Mouse (Mus musculus) hindbrain, embryonic 15.5 days (tissue): ENCODE data around the gene Atraid. TPM values are rescaled to one million over a fixed set of nuclear protein-coding genes. Genes with fewer than 3 reads are reported as not detected.

Experiments used
- ATAC-seq: fragments of 200-750 bp; cut with Nextera tagmentation; 2 replicates; pipeline ENCODE4 v1.8.0; 2017; ENCODE audit warnings: low read depth, moderate number of reproducible peaks, moderate TSS enrichment; ENCODE audit not compliant: low FRiP score
- H3K27ac ChIP-seq: fragments of 300-500 bp; sonication (generic); replicated peaks from 2 replicates; pipeline ENCODE4 v1.5.1; 2015; ENCODE audit warnings: mild to moderate bottlenecking, inconsistent platforms
- H3K27me3 ChIP-seq: fragments of 300-500 bp; sonication (generic); 2 replicates; pipeline ENCODE4 v1.6.1; 2015; ENCODE audit warnings: control low read depth, inconsistent platforms
- H3K36me3 ChIP-seq: fragments of 300-500 bp; sonication (generic); 2 replicates; pipeline ENCODE4 v1.6.1; 2015; ENCODE audit warnings: control low read depth, inconsistent platforms
- H3K4me1 ChIP-seq: fragments of 300-500 bp; sonication (generic); replicated peaks from 2 replicates; pipeline ENCODE4 v1.6.1; 2015; ENCODE audit warnings: control low read depth, inconsistent platforms
- H3K4me2 ChIP-seq: fragments of 300-500 bp; sonication (generic); 2 replicates; pipeline ENCODE4 v1.6.1; 2015; ENCODE audit warnings: moderate library complexity, mild to moderate bottlenecking, inconsistent platforms
- H3K4me3 ChIP-seq: fragments of 300-500 bp; sonication (generic); 2 replicates; pipeline ENCODE4 v1.5.1; 2015; ENCODE audit warnings: mild to moderate bottlenecking, inconsistent platforms
- H3K9ac ChIP-seq: fragments of 300-500 bp; sonication (generic); 2 replicates; pipeline ENCODE4 v1.6.1; 2015; ENCODE audit warnings: inconsistent platforms
- H3K9me3 ChIP-seq: fragments of 300-500 bp; sonication (generic); 2 replicates; pipeline ENCODE4 v1.6.1; 2016; ENCODE audit warnings: control low read depth, inconsistent platforms
- WGBS: fragments of 180-500 bp; shearing (Covaris S2); methylation state at CpG from one replicate; pipeline ENCODE4 v1.1.7; 2015; 5-methylcytosine and 5-hydroxymethylcytosine counted together
- polyA plus RNA-seq: library from polyadenylated mRNA; unstranded; fragments of >200 nt; fragmentation: Nextera tagmentation; extraction: Ambion mirVana; gene quantifications from 2 replicates; pipeline ENCODE4 v1.2.1, GENCODE M21; 2015

Gene Atraid
- polyA plus RNA-seq, 1 experiment from 2014 or later, result 176 TPM

DNA sequence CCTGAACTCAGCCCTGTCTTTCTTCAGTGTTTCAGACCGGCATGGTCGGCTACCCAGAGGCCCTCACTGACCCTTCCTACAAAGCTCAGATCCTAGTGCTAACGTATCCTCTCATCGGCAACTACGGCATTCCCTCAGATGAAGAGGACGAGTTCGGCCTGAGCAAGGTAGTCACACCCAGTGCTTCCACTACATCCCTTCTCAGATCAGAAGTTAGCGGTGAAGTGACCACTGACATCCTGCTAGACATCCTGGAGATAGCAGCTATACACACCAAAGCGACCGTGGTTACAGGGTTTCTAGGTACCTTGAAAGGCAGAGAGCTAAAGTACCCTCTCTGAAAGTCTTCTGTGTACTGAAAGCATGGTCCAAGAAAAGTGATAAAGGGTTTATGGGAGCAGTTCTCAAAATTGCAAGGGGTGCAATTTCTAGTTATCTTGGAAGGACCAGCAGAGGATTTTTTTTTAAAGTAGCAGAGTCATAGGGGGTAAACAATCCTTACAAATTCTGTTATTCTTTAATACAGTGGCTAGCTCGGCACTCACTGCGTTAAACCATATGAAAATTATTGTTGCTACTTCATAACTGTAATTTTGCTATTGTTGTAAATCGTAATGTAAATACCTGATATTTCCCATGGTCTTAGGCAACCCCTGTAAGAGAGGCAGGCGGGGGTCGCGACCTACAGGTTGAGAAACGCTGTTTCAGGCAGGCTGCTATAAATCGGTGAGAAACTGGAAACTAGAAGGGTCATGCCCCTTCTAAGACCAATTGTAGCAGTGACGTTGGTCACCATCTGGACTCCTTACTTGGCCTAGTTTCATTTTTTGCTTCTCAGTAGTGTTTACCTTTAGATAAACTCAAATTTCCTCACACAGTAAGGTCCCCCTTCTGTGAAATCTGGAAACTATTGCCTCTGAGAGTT lies 7.4 kb downstream of the Atraid start:
- H3K27ac ChIP-seq, result peak overlapping the region; percentile 71
- peaks cover 21% of the 10 kb centered on the region for H3K4me1 ChIP-seq
- no peak for ATAC-seq
- no peaks in the 10 kb centered on the region for H3K27me3 ChIP-seq
- H3K36me3 ChIP-seq, result peaks cover 14% of the 10 kb centered on the region
- H3K4me2 ChIP-seq, result peak overlapping the region; percentile 94
- peak overlapping the region; percentile 73 for H3K9ac ChIP-seq
- peak overlapping the region; percentile 67 for H3K4me3 ChIP-seq
- 23% methylated on average over 19 of the region's 19 CpGs for WGBS
- no peaks in the 10 kb centered on the region for H3K9me3 ChIP-seq

GRCm38 (mm10) chr5:31069810-31070209 lies 21.7 kb downstream of the Atraid start:
- Histone ChIP-seq H3K9ac (no peak overlapping the region), H3K36me3 (peaks cover 71% of the 10 kb centered on the region), H3K4me1 (no peaks in the 10 kb centered on the region)

DNA sequence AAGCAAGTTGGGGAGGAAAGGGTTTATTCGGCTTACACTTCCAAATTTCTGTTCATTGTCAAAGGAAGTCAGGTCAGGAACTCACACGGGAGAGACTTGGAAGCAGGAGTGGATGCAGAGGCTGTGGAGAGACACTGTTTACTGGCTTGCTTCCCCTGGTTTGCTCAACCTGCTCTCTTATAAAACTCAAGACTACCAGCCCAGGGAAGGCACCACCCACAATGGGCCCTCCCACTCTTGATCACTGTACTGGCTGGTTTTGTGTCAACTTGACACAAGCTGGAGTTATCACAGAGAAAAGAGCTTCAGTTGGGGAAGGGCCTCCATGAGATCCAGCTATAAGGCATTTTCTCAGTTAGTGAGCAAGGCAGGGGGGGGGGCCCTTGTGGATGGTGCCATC lies 22.9 kb downstream of the Atraid start:
- H3K4me1 ChIP-seq, result no peaks in the 10 kb centered on the region
- H3K9me3 ChIP-seq, result no peaks in the 10 kb centered on the region
- no peaks in the 10 kb centered on the region for H3K27me3 ChIP-seq
- no peak overlapping the region for H3K27ac ChIP-seq
- no peak overlapping the region for H3K9ac ChIP-seq
- no peak overlapping the region for H3K4me3 ChIP-seq
- H3K4me2 ChIP-seq, result no peak overlapping the region
- 89% methylated on average over 2 of the region's 2 CpGs for WGBS
- ATAC-seq, result no peak
- peaks cover 82% of the 10 kb centered on the region for H3K36me3 ChIP-seq

More at GRCm38 (mm10) chr5:31069810-31070209, 21.7 kb downstream of the Atraid start:
- Histone ChIP-seq H3K27ac (no peak overlapping the region), H3K4me3 (no peak overlapping the region), H3K27me3 (no peaks in the 10 kb centered on the region), H3K4me2 (no peak overlapping the region), H3K9me3 (no peaks in the 10 kb centered on the region)
- 98% methylated on average over 3 of the region's 3 CpGs for WGBS
- ATAC-seq, result no peak

GRCm38 (mm10) chr5:31071821-31072220 lies 23.7 kb downstream of the Atraid start:
- Histone ChIP-seq H3K27ac (no peak overlapping the region), H3K4me1 (no peaks in the 10 kb centered on the region), H3K36me3 (peaks cover 83% of the 10 kb centered on the region), H3K4me3 (no peak overlapping the region), H3K9me3 (no peaks in the 10 kb centered on the region), H3K9ac (no peak overlapping the region), H3K27me3 (no peaks in the 10 kb centered on the region), H3K4me2 (no peak overlapping the region)
- no peak for ATAC-seq
- WGBS, result 95% methylated on average over 11 of the region's 11 CpGs

- H3K9me3 ChIP-seq, result no peaks in the 10 kb centered on the region
- no peak overlapping the region for H3K4me2 ChIP-seq
- no peaks in the 10 kb centered on the region for H3K27me3 ChIP-seq
- 95% methylated on average over 12 of the region's 12 CpGs for WGBS
- ATAC-seq, result no peak
- no peak overlapping the region for H3K9ac ChIP-seq
- H3K27ac ChIP-seq, result no peak overlapping the region
- peaks cover 81% of the 10 kb centered on the region for H3K36me3 ChIP-seq
- no peaks in the 10 kb centered on the region for H3K4me1 ChIP-seq
- no peak overlapping the region for H3K4me3 ChIP-seq
Measured at GRCm38 (mm10) chr5:31073176-31073575, 25.1 kb downstream of the Atraid start.

DNA sequence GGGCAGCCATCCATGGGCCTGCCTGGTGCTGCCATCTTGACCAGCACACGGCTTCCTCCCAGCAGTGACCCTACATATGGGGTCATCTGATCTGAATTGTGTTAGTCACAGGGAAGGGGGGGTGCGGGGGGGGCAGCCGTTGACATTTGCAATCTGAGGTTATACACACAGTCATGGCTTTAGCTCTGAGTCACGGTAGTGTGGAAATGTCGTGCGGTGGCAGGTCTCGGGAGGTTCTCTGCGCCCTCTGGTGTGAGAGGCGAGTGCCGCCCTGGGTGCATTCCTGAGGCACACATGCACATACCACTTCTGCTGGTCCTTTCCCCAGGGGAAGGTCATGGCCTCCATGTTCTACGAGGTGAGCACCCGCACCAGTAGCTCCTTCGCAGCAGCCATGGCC lies 28.2 kb downstream of the Atraid start:
- 89% methylated on average over 13 of the region's 13 CpGs for WGBS
- no peak overlapping the region for H3K27ac ChIP-seq

GRCm38 (mm10) chr5:31080059-31080794 lies 32.1 kb downstream of the Atraid start:
- Histone ChIP-seq H3K4me2 (no peak overlapping the region), H3K36me3 (peaks cover 30% of the 10 kb centered on the region), H3K27me3 (no peaks in the 10 kb centered on the region), H3K4me3 (no peak overlapping the region), H3K27ac (no peak overlapping the region), H3K9ac (no peak overlapping the region), H3K4me1 (peaks cover 13% of the 10 kb centered on the region; the same call in 1 of the 2 replicates), H3K9me3 (no peaks in the 10 kb centered on the region)
- no peak for ATAC-seq
- WGBS, result 79% methylated on average over 13 of the region's 13 CpGs

More for the DNA sequence above, 28.2 kb downstream of the Atraid start:
- Histone ChIP-seq H3K9me3 (no peaks in the 10 kb centered on the region), H3K4me2 (no peak overlapping the region), H3K27me3 (no peaks in the 10 kb centered on the region), H3K36me3 (peaks cover 60% of the 10 kb centered on the region), H3K4me3 (no peak overlapping the region), H3K4me1 (no peaks in the 10 kb centered on the region), H3K9ac (no peak overlapping the region)
- no peak for ATAC-seq

- Histone ChIP-seq H3K4me2 (no peak overlapping the region), H3K9me3 (no peaks in the 10 kb centered on the region), H3K4me1 (peaks cover 13% of the 10 kb centered on the region; the same call in 1 of the 2 replicates), H3K4me3 (no peak overlapping the region), H3K36me3 (peaks cover 26% of the 10 kb centered on the region), H3K27ac (no peak overlapping the region), H3K9ac (no peak overlapping the region), H3K27me3 (no peaks in the 10 kb centered on the region)
- no peak for ATAC-seq
- 68% methylated on average over 3 of the region's 3 CpGs for WGBS
Measured at GRCm38 (mm10) chr5:31080795-31081164, 32.7 kb downstream of the Atraid start.

DNA sequence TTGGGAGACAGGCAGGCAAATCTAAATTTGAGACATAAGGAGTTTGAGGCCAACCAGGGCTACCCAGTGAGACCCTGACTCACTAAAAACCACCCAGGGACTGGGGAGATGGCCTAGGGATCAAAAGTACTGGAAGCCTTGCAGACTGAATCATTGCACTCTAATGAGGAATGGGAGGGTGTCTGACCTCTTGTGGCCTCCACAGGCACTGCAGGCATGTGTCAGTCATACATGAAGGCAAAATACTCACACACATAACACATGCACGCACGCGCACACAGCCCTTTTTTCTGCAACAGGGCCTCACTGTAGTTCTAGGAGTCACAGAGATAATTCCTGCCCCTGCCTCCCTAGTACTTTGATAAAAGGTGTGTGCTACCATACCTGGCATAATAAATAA lies 33.3 kb downstream of the Atraid start:
- Histone ChIP-seq H3K4me1 (peaks cover 13% of the 10 kb centered on the region; the same call in 1 of the 2 replicates), H3K9ac (no peak overlapping the region), H3K27ac (no peak overlapping the region), H3K27me3 (no peaks in the 10 kb centered on the region), H3K4me2 (no peak overlapping the region), H3K36me3 (peaks cover 21% of the 10 kb centered on the region), H3K9me3 (no peaks in the 10 kb centered on the region), H3K4me3 (no peak overlapping the region)
- ATAC-seq, result no peak
- WGBS, result 77% methylated on average over 3 of the region's 3 CpGs

GRCm38 (mm10) chr5:31082355-31082754 lies 34.2 kb downstream of the Atraid start:
- 9% methylated on average over 5 of the region's 5 CpGs for WGBS
- H3K27me3 ChIP-seq, result no peaks in the 10 kb centered on the region
- H3K27ac ChIP-seq, result 0 out of 2 replicates have a peak overlapping the region, but pooled peaks have one; percentile 32
- peak; percentile 13; the same call in 1 of the 2 replicates for ATAC-seq
- 0 out of 2 replicates have a peak overlapping the region, but pooled peaks have one; percentile 4 for H3K4me2 ChIP-seq
- peaks cover 12% of the 10 kb centered on the region for H3K36me3 ChIP-seq
- no peak overlapping the region for H3K9ac ChIP-seq
- H3K4me1 ChIP-seq, result peaks cover 13% of the 10 kb centered on the region; the same call in 1 of the 2 replicates
- H3K4me3 ChIP-seq, result no peak overlapping the region
- no peaks in the 10 kb centered on the region for H3K9me3 ChIP-seq

- Histone ChIP-seq H3K27me3 (no peaks in the 10 kb centered on the region), H3K27ac (peak overlapping the region; percentile 32; the same call in 1 of the 2 replicates), H3K4me1 (peaks cover 13% of the 10 kb centered on the region; the same call in 1 of the 2 replicates), H3K4me3 (no peak overlapping the region), H3K9me3 (no peaks in the 10 kb centered on the region), H3K4me2 (0 out of 2 replicates have a peak overlapping the region, but pooled peaks have one; percentile 4), H3K9ac (no peak overlapping the region), H3K36me3 (peaks cover 6% of the 10 kb centered on the region; the same call in 1 of the 2 replicates)
- WGBS, result 33% methylated on average over 12 of the region's 12 CpGs
- no peak for ATAC-seq
Measured at GRCm38 (mm10) chr5:31082935-31083625, 35.0 kb downstream of the Atraid start.
